Mouse (Mus musculus) G1E (cell line): ENCODE measurements around the gene Tnnt2. TPM values are rescaled to one million over a fixed set of nuclear protein-coding genes. Genes with fewer than 3 reads are reported as not detected.

Experiments
- ATAC-seq: 2 replicates; pipeline ENCODE4 v1.8.0; 2016; ENCODE audit warnings: mild to moderate bottlenecking; ENCODE audit not compliant: insufficient number of reproducible peaks, poor library complexity, low FRiP score, severe bottlenecking; ENCODE audit errors: extremely low read depth
- DNase-seq: peaks from one replicate; pipeline ENCODE4 v3.0.0; 2012; ENCODE audit warnings: low spot score
- H3K27me3 ChIP-seq: 2 replicates; pipeline ENCODE4 v1.6.1; 2012; ENCODE audit warnings: mild to moderate bottlenecking, low read length, inconsistent platforms; ENCODE audit not compliant: insufficient read depth
- H3K36me3 ChIP-seq: replicated peaks from 2 replicates; pipeline ENCODE3; 2012; ENCODE audit warnings: mild to moderate bottlenecking, inconsistent platforms
- H3K4me1 ChIP-seq: 2 replicates; pipeline ENCODE4 v1.6.1; 2012; ENCODE audit warnings: low read depth, low read length, inconsistent platforms, mixed read lengths; ENCODE audit not compliant: insufficient read depth
- H3K4me3 ChIP-seq: 2 replicates; pipeline ENCODE4 v1.5.1; 2012; ENCODE audit warnings: low read depth, mild to moderate bottlenecking, inconsistent platforms, low read length, moderate library complexity, mixed read lengths
- H3K9me3 ChIP-seq: replicated peaks from 2 replicates; pipeline ENCODE4 v1.6.1; 2012; ENCODE audit warnings: inconsistent platforms
- CTCF ChIP-seq: IDR thresholded peaks from 2 replicates; pipeline ENCODE4 v1.5.1; 2012; ENCODE audit warnings: low read depth, low read length, inconsistent platforms, mixed read lengths
- GATA1 ChIP-seq: IDR thresholded peaks from 2 replicates; pipeline ENCODE4 v1.6.1; 2012; ENCODE audit warnings: borderline replicate concordance, low read length, inconsistent platforms, mixed read lengths
- GATA2 ChIP-seq: IDR thresholded peaks from 2 replicates; pipeline ENCODE4 v1.6.1; 2012; ENCODE audit warnings: low read depth, low read length, inconsistent platforms, borderline replicate concordance
- POLR2AphosphoS5 ChIP-seq: IDR thresholded peaks from 2 replicates; pipeline ENCODE4 v1.6.1; 2012; ENCODE audit warnings: low read depth, low read length, inconsistent platforms; ENCODE audit not compliant: insufficient replicate concordance
- TAL1 ChIP-seq: conservative IDR thresholded peaks from 2 replicates; pipeline ENCODE4 v1.6.1; 2012; ENCODE audit warnings: low read depth, low read length, inconsistent platforms, mixed read lengths
- polyA plus RNA-seq: library from polyadenylated mRNA; stranded (reverse); fragments of >175 nt; gene quantifications from 2 replicates; pipeline ENCODE4 v1.2.3, GENCODE M21; 2012
- total RNA-seq, 2 experiments: library from RNA; stranded (forward) in 1 of 2; stranded (reverse) in 1 of 2; fragments of 200-1000 nt in 1 of 2; fragments of >200 nt in 1 of 2; fragmentation: Nextera tagmentation in 1 of 2; gene quantifications; 2 replicates each; pipeline ENCODE4 v1.2.3; 2014 to 2017

Gene Tnnt2
- total RNA-seq (2014; fragmentation: Nextera tagmentation) (not detected in 2 replicates), total RNA-seq (2017) (0.17 and 0.38 TPM in 2 replicates), polyA plus RNA-seq (not detected in 2 replicates)

DNA sequence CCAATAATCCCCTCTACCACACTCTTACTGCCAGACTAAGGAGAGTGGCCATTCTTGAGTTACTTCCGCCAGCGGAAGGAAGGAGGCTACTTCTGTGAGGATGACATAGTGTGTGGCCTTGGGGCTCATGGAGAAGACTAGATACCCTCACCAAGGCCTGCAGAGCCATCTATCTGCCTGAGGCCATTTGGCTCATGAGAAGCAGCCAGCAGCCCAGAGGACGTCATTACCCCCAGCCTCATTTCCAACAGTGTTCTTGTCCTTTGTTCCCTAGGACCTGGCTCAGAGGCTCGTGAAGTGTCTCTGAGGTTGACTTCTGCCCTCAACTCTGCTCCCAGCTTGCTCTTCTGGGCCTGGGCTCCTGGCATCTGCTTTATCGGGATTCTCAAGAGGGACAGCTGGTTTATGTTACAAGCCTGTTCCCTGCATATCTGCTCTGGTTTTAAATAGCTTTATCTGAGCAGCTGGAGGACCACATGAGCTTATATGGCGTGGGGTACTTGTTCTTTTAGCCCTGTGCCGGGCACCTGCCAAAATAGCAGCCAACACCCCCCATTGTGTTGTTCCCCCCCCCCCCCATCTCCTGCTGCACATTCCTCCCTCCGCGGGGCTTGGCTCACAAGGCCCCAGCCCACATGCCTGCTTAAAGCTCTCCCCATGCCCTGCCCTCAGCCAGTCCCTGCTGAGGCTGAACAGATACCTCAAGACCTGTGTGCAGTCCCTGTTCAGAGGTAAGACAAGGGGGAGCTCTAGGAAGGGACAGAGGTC, at the start of gene Tnnt2:
Gene Tnnt2, plus strand, starts transcription at position 639 of the 768 bp plus-strand sequence.
- Histone ChIP-seq H3K4me3 (no peak within 1 kb of the TSS), H3K36me3 (no peaks in the 10 kb centered on the region), H3K27me3 (peaks cover 15% of the 10 kb centered on the region), H3K9me3 (no peaks in the 10 kb centered on the region), H3K4me1 (no peaks in the 10 kb centered on the region)
- ATAC-seq = no peak
- DNase-seq = no peak
- no peak for TF ChIP-seq POLR2AphosphoS5
- no peak for TF ChIP-seq GATA2
- no peak for TF ChIP-seq TAL1
- TF ChIP-seq GATA1 = no peak
- TF ChIP-seq CTCF = no peak

- no peaks in the 10 kb centered on the region for H3K36me3 ChIP-seq
- H3K9me3 ChIP-seq = no peaks in the 10 kb centered on the region
- DNase-seq (peak; percentile 59), ATAC-seq (no peak)
- TF ChIP-seq GATA1 = no peak
- peak; percentile 59 for TF ChIP-seq CTCF
- no peak overlapping the region for H3K4me3 ChIP-seq
- H3K4me1 ChIP-seq = no peaks in the 10 kb centered on the region
- H3K27me3 ChIP-seq = peaks cover 22% of the 10 kb centered on the region
Measured at GRCm38 (mm10) chr1:135787799-135788198, 48.4 kb upstream of the Tnnt2 start.

DNA sequence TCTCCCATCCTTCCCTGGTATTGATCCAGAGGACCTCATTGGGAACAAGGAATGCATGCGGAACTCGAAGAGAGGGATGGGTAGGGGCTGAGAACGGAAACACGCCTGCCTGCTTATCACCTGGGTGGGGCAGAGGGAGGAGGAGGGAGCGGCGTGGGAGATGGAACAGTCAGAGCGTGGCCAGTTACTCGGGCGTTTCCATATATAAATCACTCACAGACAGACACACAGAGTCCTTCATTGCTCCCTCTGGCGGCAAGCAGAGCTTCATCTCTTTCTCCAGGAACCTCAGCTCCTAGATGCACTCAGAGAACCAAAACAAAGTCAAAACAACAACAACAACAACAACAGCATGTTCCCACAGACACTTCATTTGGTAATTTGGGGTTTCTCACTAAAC, 47.4 kb upstream of the Tnnt2 start:
- DNase-seq (no peak), ATAC-seq (no peak)
- Histone ChIP-seq H3K36me3 (no peaks in the 10 kb centered on the region), H3K9me3 (no peaks in the 10 kb centered on the region), H3K4me3 (no peak overlapping the region), H3K4me1 (no peaks in the 10 kb centered on the region), H3K27me3 (peaks cover 22% of the 10 kb centered on the region)
- TF ChIP-seq POLR2AphosphoS5 = no peak
- TF ChIP-seq CTCF = no peak
- no peak for TF ChIP-seq GATA1
- TF ChIP-seq TAL1 = no peak
- no peak for TF ChIP-seq GATA2

DNA sequence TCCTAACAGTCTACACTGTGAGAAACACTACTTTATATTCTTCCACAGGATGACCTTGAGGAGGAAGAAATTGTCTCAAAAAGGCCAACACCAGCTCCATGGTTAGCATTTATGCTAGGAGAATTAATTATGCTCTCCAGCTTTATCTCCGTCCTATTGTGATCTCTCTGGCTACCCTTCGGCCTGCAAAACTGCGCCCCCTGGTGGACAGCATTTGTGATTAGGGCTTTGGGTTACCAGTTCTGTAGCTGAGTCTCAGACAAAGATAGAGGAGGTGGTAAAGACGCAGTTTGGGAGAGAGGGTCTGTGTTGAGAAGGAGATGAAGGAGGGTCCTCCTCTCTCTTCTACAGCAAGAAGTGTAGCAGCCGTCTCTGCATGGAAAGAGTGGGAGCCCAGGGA, 46.3 kb upstream of the Tnnt2 start:
- peak; percentile 65 for DNase-seq
- no peaks in the 10 kb centered on the region for H3K4me1 ChIP-seq
- no peaks in the 10 kb centered on the region for H3K9me3 ChIP-seq
- peaks cover 27% of the 10 kb centered on the region for H3K27me3 ChIP-seq
- ATAC-seq = no peak
- no peaks in the 10 kb centered on the region for H3K36me3 ChIP-seq
- no peak overlapping the region for H3K4me3 ChIP-seq
- TF ChIP-seq CTCF (peak; percentile 70), POLR2AphosphoS5 (no peak)

DNA sequence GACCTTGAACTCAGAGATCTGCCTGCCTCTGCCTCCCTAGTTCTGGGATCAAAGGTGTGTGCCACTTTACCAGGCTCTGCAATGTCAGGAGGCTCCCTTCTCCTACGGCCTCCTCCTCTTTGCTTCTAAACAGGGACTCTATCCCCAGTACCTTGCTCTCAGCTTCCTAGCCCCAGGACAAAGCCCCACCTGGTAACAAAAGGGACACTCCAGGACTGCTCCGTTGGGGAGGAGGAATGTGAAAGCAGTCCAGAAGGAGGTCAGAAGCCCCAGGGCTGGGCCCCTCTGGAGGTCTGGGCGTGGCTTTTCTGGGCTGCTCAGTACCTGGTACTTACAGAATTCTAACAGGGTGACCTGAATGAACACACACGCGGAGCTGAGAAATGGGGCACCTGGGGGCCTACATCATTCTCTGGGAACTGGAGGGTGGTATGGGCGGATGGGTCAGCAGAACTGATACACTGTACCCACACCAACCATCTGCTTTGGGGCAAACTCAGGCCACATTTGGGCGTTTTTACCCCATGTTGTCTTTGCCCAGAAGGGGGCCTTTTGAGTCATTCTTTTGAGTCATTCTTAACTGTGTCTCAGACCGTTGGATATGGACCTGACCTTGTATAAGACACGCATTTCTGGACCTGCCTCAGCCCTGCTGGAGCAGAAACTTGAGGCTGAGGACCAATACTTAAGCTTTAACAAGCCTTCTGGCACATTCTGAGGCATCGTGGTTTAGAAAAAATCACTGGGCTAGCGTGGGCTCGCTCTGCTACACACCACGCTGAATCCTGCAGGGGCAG, 43.8 kb upstream of the Tnnt2 start:
- Histone ChIP-seq H3K27me3 (peaks cover 28% of the 10 kb centered on the region), H3K4me1 (no peaks in the 10 kb centered on the region)

DNA sequence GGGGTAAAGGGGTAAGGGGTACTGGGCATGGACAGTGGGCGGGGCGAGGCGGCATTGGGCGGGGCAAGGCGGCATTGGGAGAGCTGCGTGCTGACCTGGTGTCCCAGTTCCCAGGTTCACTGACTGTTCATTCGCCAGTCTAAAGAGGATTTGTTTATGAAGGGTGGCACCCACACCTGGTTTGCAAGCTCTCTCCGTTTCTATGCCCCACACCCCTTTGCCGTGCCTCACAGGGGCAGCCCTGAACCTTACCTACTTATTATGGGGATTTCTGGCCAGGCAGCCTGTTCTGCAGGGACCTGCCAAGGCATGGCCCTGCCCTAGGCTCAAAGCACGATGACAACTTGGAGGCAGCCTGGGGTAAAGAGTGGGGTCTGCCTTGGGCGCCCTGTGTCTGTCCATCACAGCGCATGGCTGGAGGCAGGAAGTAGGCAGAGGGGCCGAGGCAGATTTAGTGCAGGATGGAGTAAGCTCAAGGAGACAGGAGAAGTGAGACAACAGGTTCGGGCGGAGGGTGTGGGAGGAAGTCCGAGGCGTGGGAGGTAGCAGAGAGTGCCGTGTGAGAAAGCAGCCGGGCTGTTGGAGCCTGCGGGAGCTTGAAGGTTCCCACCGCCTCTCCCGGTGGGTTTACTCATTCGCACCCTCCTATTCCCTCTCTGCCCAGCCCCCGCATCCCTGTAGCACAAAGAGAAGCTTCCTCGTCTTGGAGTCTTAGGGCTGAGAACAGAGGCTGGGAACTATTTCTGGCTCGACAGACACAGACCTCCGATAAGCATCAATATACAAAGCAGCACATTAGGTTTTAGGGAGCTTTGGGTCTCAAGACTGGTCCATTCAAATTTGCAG, 42.6 kb upstream of the Tnnt2 start:
- TF ChIP-seq GATA2 = no peak
- no peak for TF ChIP-seq CTCF
- TF ChIP-seq TAL1 = no peak
- TF ChIP-seq POLR2AphosphoS5 = no peak
- TF ChIP-seq GATA1 = no peak
- no peaks in the 10 kb centered on the region for H3K4me1 ChIP-seq
- peaks cover 28% of the 10 kb centered on the region for H3K27me3 ChIP-seq
- DNase-seq (no peak), ATAC-seq (no peak)
- no peak overlapping the region for H3K4me3 ChIP-seq
- H3K36me3 ChIP-seq = no peaks in the 10 kb centered on the region
- no peaks in the 10 kb centered on the region for H3K9me3 ChIP-seq

More for the DNA sequence above, 43.8 kb upstream of the Tnnt2 start:
- no peaks in the 10 kb centered on the region for H3K9me3 ChIP-seq
- ATAC-seq = no peak
- DNase-seq = no peak
- TF ChIP-seq GATA2 (no peak), TAL1 (no peak)
- no peaks in the 10 kb centered on the region for H3K36me3 ChIP-seq
- no peak overlapping the region for H3K4me3 ChIP-seq
